Mouse (Mus musculus): Measurements from ENCODE around the gene Spag17. TPM values are rescaled to one million over a fixed set of nuclear protein-coding genes. Genes with fewer than 3 reads are reported as not detected.
"Not testable (repeated sequence)": the region's sequence is repeated elsewhere in the genome, so short reads cannot be mapped to it uniquely, and the experiment has no call there.

Gene Spag17
- total RNA-seq (2021) (not detected), polyA plus RNA-seq (2012; rRNA removed) (0.01 TPM in 1 of 2 replicates, not detected in the other)
- long read RNA-seq: 0 reads

GRCm38 (mm10) chr3:99885187-99885811 is at the start of gene Spag17:
Gene Spag17 (plus strand): TSS chr3:99885406.
- DNase-seq: peak; percentile 1

GRCm38 (mm10) chr3:99842333-99842732 is 42.9 kb upstream of the Spag17 start:
- no peak for DNase-seq

GRCm38 (mm10) chr3:99842808-99843207 is 42.4 kb upstream of the Spag17 start:
- no peak for DNase-seq

GRCm38 (mm10) chr3:99843233-99843632 is 42.0 kb upstream of the Spag17 start:
- DNase-seq: no peak

GRCm38 (mm10) chr3:99850926-99851325 is 34.3 kb upstream of the Spag17 start:
- no peak for DNase-seq

GRCm38 (mm10) chr3:99854595-99854994 is 30.6 kb upstream of the Spag17 start:
- no peak for DNase-seq

GRCm38 (mm10) chr3:99858922-99859321 is 26.3 kb upstream of the Spag17 start:
- no peak for DNase-seq

GRCm38 (mm10) chr3:99864706-99865105 is 20.5 kb upstream of the Spag17 start:
- no peak for DNase-seq

- DNase-seq: no peak
These were observed 10.1 kb upstream of the Spag17 start for GRCm38 (mm10) chr3:99875137-99875536.

GRCm38 (mm10) chr3:99881498-99881897 is 3.7 kb upstream of the Spag17 start:
- no peak for DNase-seq

GRCm38 (mm10) chr3:99883988-99884564 is 1.1 kb upstream of the Spag17 start:
- no peak for DNase-seq

GRCm38 (mm10) chr3:99894741-99895140 is 9.5 kb downstream of the Spag17 start:
- not testable (repeated sequence) for DNase-seq

- DNase-seq: no peak
These were observed 28.7 kb downstream of the Spag17 start for GRCm38 (mm10) chr3:99913809-99914439.

GRCm38 (mm10) chr3:99922944-99923343 is 37.7 kb downstream of the Spag17 start:
- no peak for DNase-seq

- no peak for DNase-seq
These were observed 45.9 kb downstream of the Spag17 start for GRCm38 (mm10) chr3:99930920-99931620.

GRCm38 (mm10) chr3:99936159-99936558 is 51.0 kb downstream of the Spag17 start:
- DNase-seq: peak; percentile 15

- peak; percentile 21 for DNase-seq
These were observed 53.5 kb downstream of the Spag17 start for GRCm38 (mm10) chr3:99938611-99939286.

- no peak for DNase-seq
These were observed 60.0 kb downstream of the Spag17 start for GRCm38 (mm10) chr3:99945171-99945570.

- no peak for DNase-seq
These were observed 68.9 kb downstream of the Spag17 start for GRCm38 (mm10) chr3:99954039-99954602.

GRCm38 (mm10) chr3:99956517-99956916 is 71.3 kb downstream of the Spag17 start:
- no peak for DNase-seq

- no peak for DNase-seq
These were observed 74.7 kb downstream of the Spag17 start for GRCm38 (mm10) chr3:99959805-99960485.
